Mouse (Mus musculus) cerebellum, adult 2 months (tissue): Measurements from ENCODE around the gene Gm17359.

ENCODE experiments used
- CTCF ChIP-seq: fragments of 200-500 bp; IDR thresholded peaks from 2 replicates; pipeline ENCODE4 v1.5.1; 2011; ENCODE audit warnings: low read depth, mild to moderate bottlenecking, control low read depth, low read length, moderate library complexity, borderline replicate concordance; ENCODE audit not compliant: insufficient read depth
- POLR2A ChIP-seq: fragments of 200-500 bp; IDR thresholded peaks from 2 replicates; pipeline ENCODE4 v1.6.1; 2011; ENCODE audit warnings: low read length, control low read depth, borderline replicate concordance; ENCODE audit not compliant: insufficient read depth

GRCm38 (mm10) chr3:79478400-79478799 is 141.9 kb downstream of the Gm17359 start:
- TF ChIP-seq CTCF (no peak), POLR2A (no peak)
